Mouse (Mus musculus) olfactory bulb, adult 2 months (tissue): ENCODE results near the gene Pdpn.

Experiments
- CTCF ChIP-seq: fragments of 200-500 bp; IDR thresholded peaks from 2 replicates; pipeline ENCODE4 v1.5.1; 2012; ENCODE audit warnings: low read depth, mild to moderate bottlenecking, low read length, moderate library complexity; ENCODE audit not compliant: insufficient read depth
- POLR2A ChIP-seq: fragments of 200-500 bp; IDR thresholded peaks from 2 replicates; pipeline ENCODE4 v1.6.1; 2012; ENCODE audit warnings: mild to moderate bottlenecking, low read depth, low read length, moderate library complexity; ENCODE audit not compliant: insufficient read depth

DNA sequence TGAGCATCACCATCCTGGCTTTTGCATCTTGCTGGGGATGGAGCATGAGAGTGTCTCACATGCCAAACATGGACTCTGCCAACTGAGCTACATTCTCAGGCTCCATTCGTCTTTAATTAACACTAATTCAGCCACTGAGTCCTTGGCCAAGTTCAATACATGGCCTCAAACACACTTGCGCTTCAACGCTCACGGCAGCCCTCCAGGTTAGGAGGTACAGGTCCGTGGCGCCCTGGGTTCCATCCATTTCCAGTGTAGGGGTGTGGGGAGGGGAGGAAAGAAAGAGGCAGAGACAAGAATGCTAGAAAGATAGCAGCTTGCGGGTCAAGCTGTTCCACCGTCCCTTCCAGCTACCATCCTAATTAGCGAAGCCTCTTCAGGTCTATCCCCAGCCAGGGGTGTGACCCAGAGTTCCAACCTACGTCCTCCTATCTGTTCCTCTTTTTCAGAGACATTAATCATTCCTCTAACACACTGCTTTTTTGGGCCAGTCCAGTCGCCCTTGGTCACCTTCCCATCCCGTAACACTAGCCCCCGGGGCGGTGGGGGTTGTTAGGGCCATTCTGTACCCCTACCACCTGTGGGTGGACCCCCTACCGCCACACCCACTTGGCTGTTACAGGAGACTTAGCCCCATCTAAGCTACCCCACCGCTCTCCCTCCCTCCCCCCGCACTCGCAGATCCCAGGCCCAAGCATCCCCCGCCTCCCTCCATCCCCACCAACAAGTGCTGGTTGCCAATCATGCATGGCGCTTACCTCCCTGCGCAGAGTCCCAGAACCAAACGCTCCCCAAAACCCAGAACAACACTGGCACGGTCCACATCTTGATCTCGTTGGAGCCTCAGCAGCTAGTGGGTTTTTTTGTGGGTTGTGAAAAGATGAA, 691 bp downstream of the Pdpn start:
- no peak for TF ChIP-seq POLR2A
- no peak for TF ChIP-seq CTCF
